Mouse (Mus musculus) right cerebral cortex, adult 18-20 months (tissue): ENCODE data around the gene Trmt10a.

ENCODE experiments used
- DNase-seq: peaks from one replicate; pipeline ENCODE4 v3.0.0; 2022; ENCODE audit warnings: mixed read lengths

The Trmt10a gene

GRCm38 (mm10) chr3:138197973-138198721, 54.9 kb downstream of the Trmt10a start:
- DNase-seq, result peak; percentile 86

GRCm38 (mm10) chr3:138198722-138199068, 55.4 kb downstream of the Trmt10a start:
- no peak for DNase-seq

DNA sequence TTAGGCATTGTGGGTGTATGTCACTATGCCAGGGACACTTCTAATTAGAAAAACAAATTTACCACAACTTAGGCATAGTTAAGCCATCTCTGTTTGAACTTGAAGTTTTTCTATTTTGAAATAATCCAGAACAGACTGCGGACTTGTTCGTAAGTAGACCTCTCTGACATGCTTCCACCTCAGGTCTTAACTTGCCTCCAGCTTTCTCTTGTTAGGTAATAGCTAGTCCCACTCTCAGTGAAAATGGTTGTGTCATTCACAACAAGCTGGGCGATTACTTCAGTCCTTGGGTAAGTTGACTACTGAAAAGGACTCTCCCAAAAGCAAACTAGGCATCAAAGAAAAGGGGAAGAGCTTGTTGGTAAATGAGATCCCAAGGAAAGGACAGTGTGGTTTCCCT, 65.6 kb downstream of the Trmt10a start:
- DNase-seq, result no peak
